Mouse (Mus musculus) ZHBTc4 (cell line): ENCODE measurements at regions not wholly inside any gene's neighbourhood (a gene's known extent, or its start where the extent isn't known, plus 50 kb on each side); places are given as distances from the start of the nearest gene placed in this dataset.

Experiments used
- DNase-seq: peaks from one replicate; pipeline ENCODE4 v3.0.0-alpha.2; 2011; ENCODE audit warnings: low read depth, low spot score

GRCm38 (mm10) chr4:95105424-95105823 lies 53.4 kb upstream of the Jun start:
- no peak for DNase-seq

DNA sequence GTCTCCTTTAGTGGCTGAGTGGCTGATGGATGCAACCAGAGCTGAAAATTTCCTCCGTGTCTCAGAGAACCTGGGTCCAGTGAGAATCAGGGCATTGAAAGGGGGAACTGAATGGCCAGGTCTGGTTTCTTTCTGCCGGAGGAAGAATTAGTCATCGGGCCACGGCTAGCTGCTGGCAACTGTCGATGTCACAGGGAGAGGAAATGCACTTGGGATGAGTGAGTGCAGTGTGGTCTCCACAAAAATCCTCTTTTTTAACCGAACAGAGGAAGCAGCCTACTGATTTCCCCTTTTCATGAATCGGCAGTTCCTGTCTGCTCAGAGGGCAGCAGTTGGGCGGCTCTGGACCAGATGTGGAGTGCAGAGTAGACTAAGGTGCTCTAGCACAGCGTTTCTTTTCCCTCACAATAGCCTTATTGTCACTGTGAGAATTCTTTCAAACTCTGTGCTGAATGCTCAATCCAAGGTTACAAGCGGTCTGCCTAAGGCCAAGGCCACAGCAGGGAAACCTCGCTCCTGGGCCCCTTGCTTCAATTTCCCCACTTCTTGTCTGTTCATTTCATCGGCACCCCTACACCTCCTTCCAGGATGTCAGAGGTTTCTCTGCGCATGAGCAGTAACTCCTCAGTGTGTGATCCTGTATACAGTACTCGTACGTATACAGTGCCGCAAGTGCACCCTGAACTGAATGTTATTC lies 54.1 kb upstream of the Jun start:
- peak; percentile 61 for DNase-seq

GRCm38 (mm10) chr4:95106881-95107665 lies 55.1 kb upstream of the Jun start:
- no peak for DNase-seq

GRCm38 (mm10) chr4:95108811-95109210 lies 56.8 kb upstream of the Jun start:
- peak; percentile 41 for DNase-seq

DNA sequence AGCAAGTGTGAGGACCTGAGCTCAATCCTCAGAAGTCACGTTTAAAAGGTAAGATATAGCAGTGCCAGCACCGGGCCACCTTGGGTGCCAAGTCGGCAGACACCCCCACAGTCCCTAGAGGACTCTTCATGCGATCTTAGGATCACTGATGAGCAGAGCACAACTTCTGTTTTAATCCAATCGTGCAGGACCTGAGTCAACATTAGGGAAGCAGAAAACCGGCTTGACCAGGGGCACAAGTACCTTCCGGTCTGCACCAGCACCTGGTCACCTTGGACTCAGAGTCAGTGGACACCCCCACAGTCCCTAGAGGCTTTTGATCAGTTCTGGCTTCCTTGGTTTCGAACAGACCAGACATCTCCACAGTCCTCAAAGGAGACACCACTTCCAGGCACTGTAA lies 58.8 kb upstream of the Jun start:
- no peak for DNase-seq

DNA sequence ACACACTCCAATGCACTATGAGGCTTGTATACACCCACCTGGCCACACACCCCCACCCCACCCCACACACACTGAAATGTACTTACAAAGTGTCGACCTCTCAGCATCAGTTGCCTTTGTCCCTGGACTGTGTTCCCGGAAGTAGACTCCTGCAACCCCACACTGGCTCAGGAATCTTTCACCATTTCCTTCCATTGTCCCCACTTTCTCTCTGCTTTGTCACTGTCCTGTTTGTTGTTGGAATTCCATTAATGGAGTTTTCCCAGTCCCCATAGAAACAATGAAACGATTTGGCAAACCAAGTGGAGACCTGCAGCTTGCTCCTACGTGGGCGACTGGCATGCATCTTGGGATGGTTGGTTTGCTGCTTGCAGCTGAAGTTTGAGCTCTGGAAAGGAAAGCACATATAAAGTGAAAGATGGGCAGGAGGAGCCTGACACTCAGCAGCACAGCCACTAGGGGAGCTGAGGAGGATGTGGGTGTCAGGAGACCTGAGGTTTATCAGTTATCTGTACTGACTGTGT lies 65.2 kb upstream of the Jun start:
- peak; percentile 78 for DNase-seq

GRCm38 (mm10) chr4:95120876-95121275 lies 68.9 kb upstream of the Jun start:
- no peak for DNase-seq

DNA sequence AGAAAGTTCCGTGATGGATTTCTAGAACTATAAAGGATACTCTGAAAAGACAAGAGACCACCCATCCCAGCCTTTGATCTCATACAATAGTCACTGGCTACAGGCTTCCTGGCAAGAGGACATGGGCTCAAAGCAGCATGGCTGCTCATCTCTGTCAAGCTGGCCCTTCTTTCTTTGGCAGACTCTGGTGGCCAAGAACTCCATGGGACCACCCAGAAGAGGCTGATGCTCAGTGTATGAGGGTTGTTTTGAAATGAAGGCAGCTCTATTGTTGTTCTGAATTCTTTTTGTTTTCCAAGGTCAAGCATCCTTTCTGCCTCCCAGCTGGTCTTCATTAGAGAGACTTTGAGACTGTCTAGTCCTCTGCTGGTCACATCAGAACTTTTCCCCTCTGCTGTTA lies 73.3 kb upstream of the Jun start:
- DNase-seq = no peak

DNA sequence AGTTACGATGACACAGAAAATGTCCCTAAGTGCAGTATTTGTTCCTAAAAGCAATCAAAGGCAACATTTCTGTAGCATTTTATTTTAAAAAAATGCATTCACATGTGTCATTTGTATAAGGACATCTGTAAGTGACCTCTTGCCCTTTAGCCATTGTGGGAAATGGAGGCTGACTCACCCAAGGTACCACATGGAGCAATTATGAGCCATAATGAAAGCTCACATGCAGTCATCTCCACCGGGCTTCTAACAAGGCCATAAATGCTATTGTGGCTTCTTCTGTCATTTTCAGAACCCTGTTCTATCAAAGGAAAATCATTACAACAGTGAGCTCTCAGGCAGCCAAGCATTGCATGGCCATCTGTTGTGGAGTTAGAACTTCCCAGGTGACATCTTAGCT lies 75.9 kb upstream of the Jun start:
- DNase-seq = no peak

DNA sequence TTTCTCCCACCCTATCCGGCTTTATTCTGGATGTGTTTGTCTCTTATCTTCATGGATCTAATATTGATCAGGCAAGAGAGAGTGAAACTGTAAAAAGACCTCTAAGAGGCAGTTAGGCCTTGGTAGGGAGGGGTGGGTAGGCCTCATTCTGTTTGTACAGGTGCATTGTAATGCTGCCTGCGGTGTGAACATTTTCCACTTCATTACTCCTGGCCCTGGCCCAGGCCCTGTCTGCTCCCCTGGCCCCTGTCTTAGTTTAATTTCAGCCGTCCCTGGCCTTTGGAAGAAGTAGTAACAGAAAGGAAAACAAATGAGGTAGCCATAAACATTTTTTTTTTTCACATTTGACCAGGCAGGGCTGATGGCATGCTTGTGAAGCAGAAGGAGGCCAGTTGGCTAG lies 81.8 kb upstream of the Jun start:
- no peak for DNase-seq

GRCm38 (mm10) chr4:95134611-95135010 lies 82.6 kb upstream of the Jun start:
- no peak for DNase-seq

DNA sequence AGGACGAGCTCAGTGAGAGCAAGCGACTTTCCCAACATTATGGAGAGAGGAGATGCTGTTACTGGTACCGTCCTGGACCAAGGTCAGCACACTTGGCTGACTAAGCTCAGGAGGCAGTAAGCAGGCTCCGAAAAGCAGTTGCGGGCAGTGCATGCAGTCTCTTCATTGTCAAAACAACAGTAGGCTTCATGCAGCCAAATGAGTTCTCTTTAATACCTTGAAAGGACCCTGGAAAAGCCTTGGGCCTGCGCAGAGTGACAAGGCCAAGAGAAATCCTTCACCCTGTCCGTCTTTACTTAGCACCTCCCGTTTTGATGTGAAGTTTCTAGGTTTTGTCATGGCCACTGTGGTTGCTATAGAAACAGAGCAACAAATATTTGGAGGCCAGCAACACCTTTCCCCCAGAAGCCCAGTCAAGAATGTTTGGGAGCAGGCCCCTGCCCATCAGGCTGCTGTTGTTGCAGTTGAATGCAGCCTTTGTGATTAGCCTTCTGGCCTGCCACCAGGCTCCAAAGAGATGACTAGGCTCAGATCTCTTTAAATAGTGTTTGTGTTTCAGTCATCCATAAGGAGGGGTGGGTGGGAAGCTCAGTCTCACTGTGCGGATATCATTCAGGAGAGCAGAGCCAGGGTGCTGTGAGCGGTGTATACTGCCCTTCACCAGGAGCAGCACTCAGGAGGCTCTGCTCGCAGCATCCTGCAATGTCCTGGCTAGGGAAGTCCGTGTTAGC lies 85.6 kb upstream of the Jun start:
- no peak for DNase-seq

- DNase-seq = no peak
Observed at GRCm38 (mm10) chr4:95138676-95139075, 86.7 kb upstream of the Jun start.

- DNase-seq = no peak
Observed at GRCm38 (mm10) chr4:95141253-95141652, 89.2 kb upstream of the Jun start.

DNA sequence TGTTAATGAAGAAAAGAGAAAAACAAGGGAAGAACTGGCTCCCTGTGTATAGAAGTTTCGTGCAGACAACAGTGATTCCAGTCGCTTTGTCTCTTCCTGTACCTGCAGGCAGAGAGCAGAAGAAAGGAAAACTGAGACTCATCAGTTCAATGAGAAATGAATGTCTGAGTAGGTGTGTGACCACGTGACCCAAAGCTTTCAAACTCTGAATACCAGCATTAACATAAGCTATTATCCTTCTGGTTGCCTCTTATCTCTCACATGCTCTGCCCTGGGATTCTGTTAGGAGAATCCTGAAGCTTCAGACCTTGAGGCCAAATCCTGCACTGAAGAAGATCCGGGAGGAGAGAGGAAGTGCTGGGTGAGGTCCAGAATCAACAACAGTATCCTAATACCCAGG lies 91.1 kb upstream of the Jun start:
- DNase-seq = peak; percentile 66

GRCm38 (mm10) chr4:95143668-95144067 lies 91.6 kb upstream of the Jun start:
- no peak for DNase-seq

GRCm38 (mm10) chr4:95144440-95144839 lies 92.4 kb upstream of the Jun start:
- no peak for DNase-seq

GRCm38 (mm10) chr4:95146268-95146667 lies 94.2 kb upstream of the Jun start:
- DNase-seq = no peak

DNA sequence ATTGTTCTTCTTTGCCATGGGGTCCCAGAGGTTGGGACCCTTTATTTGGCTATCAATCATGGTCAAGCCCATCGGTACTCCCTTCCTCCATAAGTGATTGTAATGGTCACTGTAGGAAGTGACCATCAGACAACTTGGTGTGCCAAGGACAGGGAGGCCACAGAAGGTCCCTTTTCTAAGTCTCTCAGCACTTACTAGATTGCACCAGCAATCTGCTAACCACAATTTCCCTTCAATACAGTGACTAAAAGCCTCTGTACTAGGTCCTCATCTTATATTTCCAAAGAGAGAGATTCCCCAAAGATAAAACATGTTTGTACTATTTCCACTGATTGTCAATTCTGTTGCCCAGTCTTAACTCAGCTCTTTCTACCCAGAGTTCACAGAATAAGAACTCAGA lies 96.6 kb upstream of the Jun start:
- DNase-seq = no peak

GRCm38 (mm10) chr4:95151678-95152077 lies 99.7 kb upstream of the Jun start:
- DNase-seq = no peak

- no peak for DNase-seq
Observed at GRCm38 (mm10) chr4:95152431-95153115, 100.6 kb upstream of the Jun start.
